Mouse (Mus musculus): ENCODE measurements around the gene Gcm1. TPM values are rescaled to one million over a fixed set of nuclear protein-coding genes. Genes with fewer than 3 reads are reported as not detected.

Gene Gcm1
- polyA plus RNA-seq, 1 experiment: 1.7 TPM

- Histone ChIP-seq H3K9me3 (replicated peaks; ENCODE audit: control insufficient read depth, insufficient read depth, low read length, poor library complexity, severe bottlenecking) (no peaks in the 10 kb centered on the region), H3K36me3 (ENCODE audit: control insufficient read depth, insufficient read depth, low read length, poor library complexity, severe bottlenecking) (no peaks in the 10 kb centered on the region), H3K27me3 (ENCODE audit: control insufficient read depth, insufficient read depth, low read length, poor library complexity, severe bottlenecking) (no peaks in the 10 kb centered on the region), H3K4me1 (ENCODE audit: control insufficient read depth, insufficient read depth, low read length) (no peaks in the 10 kb centered on the region), H3K27ac (ENCODE audit: insufficient read depth, low read length) (no peak overlapping the region), H3K9ac (ENCODE audit: low read depth, poor library complexity, severe bottlenecking) (no peak overlapping the region), H3K4me3 (ENCODE audit: low read depth, low read length) (no peak overlapping the region)
- no peak for TF ChIP-seq CTCF (IDR thresholded peaks at IDR 0.05; ENCODE audit: low read depth, low read length)
- TF ChIP-seq POLR2A (IDR thresholded peaks at IDR 0.05; ENCODE audit: insufficient read depth, low read length): no peak
- no peak for TF ChIP-seq EP300 (IDR thresholded peaks at IDR 0.05; ENCODE audit: insufficient read depth, low read depth, low read length)
Observed at GRCm38 (mm10) chr9:78035296-78035695, 16.4 kb upstream of the Gcm1 start.

- H3K36me3 ChIP-seq (ENCODE audit: control insufficient read depth, insufficient read depth, low read length, poor library complexity, severe bottlenecking): no peaks in the 10 kb centered on the region
- no peak overlapping the region for H3K4me3 ChIP-seq (ENCODE audit: low read depth, low read length)
- no peaks in the 10 kb centered on the region for H3K27me3 ChIP-seq (ENCODE audit: control insufficient read depth, insufficient read depth, low read length, poor library complexity, severe bottlenecking)
- no peak overlapping the region for H3K27ac ChIP-seq (ENCODE audit: insufficient read depth, low read length)
- H3K4me1 ChIP-seq (ENCODE audit: control insufficient read depth, insufficient read depth, low read length): no peaks in the 10 kb centered on the region
- no peak for TF ChIP-seq CTCF (IDR thresholded peaks at IDR 0.05; ENCODE audit: low read depth, low read length)
- TF ChIP-seq EP300 (IDR thresholded peaks at IDR 0.05; ENCODE audit: insufficient read depth, low read depth, low read length): no peak
- no peak for TF ChIP-seq POLR2A (IDR thresholded peaks at IDR 0.05; ENCODE audit: insufficient read depth, low read length)
- no peak overlapping the region for H3K9ac ChIP-seq (ENCODE audit: low read depth, poor library complexity, severe bottlenecking)
- H3K9me3 ChIP-seq (replicated peaks; ENCODE audit: control insufficient read depth, insufficient read depth, low read length, poor library complexity, severe bottlenecking): no peaks in the 10 kb centered on the region
Observed at GRCm38 (mm10) chr9:78035831-78036230, 15.9 kb upstream of the Gcm1 start.

DNA sequence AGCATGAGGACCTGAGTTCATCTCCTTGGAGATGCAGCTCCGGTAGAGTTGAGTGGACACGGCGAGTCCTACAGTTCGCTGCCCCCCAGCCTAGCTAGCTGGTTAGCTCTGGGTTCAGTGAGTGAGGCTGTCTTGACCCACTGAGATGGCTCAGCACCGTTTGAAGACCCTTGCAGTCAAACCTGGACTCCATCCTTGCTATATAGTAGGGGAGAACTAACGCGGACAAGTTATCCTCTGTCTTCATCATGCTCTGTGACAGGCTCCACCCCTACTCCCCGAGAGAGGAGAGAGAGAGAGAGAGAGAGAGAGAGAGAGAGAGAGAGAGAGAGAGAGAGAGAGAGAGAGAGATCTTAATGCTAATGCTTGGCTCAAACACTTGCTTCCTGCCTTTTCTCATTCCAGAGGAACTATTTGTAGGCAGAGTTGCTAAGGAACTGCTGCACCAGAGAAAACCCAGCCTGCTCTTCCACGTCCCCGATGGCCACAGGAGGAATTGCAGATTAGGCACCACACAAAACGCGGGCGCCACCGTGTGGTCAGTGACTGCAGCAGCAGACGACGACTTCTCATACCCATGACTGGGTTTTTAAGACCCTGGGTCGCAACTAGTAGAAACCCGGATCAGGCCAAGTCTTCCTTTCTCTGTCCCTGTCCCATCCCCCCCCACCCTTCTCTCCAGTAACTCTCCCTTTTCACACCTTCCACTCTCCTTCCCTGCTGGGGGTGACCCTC, 12.8 kb upstream of the Gcm1 start:
- TF ChIP-seq CTCF (IDR thresholded peaks at IDR 0.05; ENCODE audit: low read depth, low read length) (peak; percentile 100), POLR2A (IDR thresholded peaks at IDR 0.05; ENCODE audit: insufficient read depth, low read length) (no peak), EP300 (IDR thresholded peaks at IDR 0.05; ENCODE audit: insufficient read depth, low read depth, low read length) (0 out of 2 replicates have a peak, but pooled peaks have one; percentile 52)
- H3K4me1 ChIP-seq (ENCODE audit: control insufficient read depth, insufficient read depth, low read length): no peaks in the 10 kb centered on the region
- H3K27ac ChIP-seq (ENCODE audit: insufficient read depth, low read length): no peak overlapping the region
- no peaks in the 10 kb centered on the region for H3K36me3 ChIP-seq (ENCODE audit: control insufficient read depth, insufficient read depth, low read length, poor library complexity, severe bottlenecking)
- H3K9me3 ChIP-seq (replicated peaks; ENCODE audit: control insufficient read depth, insufficient read depth, low read length, poor library complexity, severe bottlenecking): no peaks in the 10 kb centered on the region
- no peak overlapping the region for H3K9ac ChIP-seq (ENCODE audit: low read depth, poor library complexity, severe bottlenecking)
- no peak overlapping the region for H3K4me3 ChIP-seq (ENCODE audit: low read depth, low read length)
- H3K27me3 ChIP-seq (ENCODE audit: control insufficient read depth, insufficient read depth, low read length, poor library complexity, severe bottlenecking): no peaks in the 10 kb centered on the region

GRCm38 (mm10) chr9:78045171-78045570, 6.6 kb upstream of the Gcm1 start:
- no peaks in the 10 kb centered on the region for H3K36me3 ChIP-seq (ENCODE audit: control insufficient read depth, insufficient read depth, low read length, poor library complexity, severe bottlenecking)
- no peak overlapping the region for H3K27ac ChIP-seq (ENCODE audit: insufficient read depth, low read length)
- no peak overlapping the region for H3K9ac ChIP-seq (ENCODE audit: low read depth, poor library complexity, severe bottlenecking)
- TF ChIP-seq CTCF (IDR thresholded peaks at IDR 0.05; ENCODE audit: low read depth, low read length): no peak
- TF ChIP-seq EP300 (IDR thresholded peaks at IDR 0.05; ENCODE audit: insufficient read depth, low read depth, low read length): no peak
- no peak for TF ChIP-seq POLR2A (IDR thresholded peaks at IDR 0.05; ENCODE audit: insufficient read depth, low read length)
- no peaks in the 10 kb centered on the region for H3K9me3 ChIP-seq (replicated peaks; ENCODE audit: control insufficient read depth, insufficient read depth, low read length, poor library complexity, severe bottlenecking)
- H3K4me3 ChIP-seq (ENCODE audit: low read depth, low read length): no peak overlapping the region
- H3K27me3 ChIP-seq (ENCODE audit: control insufficient read depth, insufficient read depth, low read length, poor library complexity, severe bottlenecking): no peaks in the 10 kb centered on the region
- peaks cover 6% of the 10 kb centered on the region for H3K4me1 ChIP-seq (ENCODE audit: control insufficient read depth, insufficient read depth, low read length)

DNA sequence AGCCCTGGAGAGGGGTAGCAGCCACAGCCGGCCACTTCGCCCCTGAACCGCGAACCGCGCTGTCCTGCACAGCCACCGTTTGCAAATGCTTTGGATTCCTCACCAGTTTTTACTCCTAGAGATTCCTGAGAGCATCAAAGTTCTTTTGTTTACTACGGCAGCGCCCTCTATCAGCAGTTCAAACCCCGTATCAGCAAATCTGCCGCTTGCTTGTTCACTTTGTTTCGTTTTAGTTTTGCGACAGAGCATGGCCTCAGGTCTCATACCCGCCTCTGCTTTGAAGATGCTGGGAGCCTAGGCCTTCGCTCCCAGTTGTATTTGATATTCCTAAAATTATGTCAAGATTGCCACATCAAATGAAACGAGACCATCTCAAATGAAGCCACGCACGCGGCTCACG, 5.0 kb upstream of the Gcm1 start:
- Histone ChIP-seq H3K27me3 (ENCODE audit: control insufficient read depth, insufficient read depth, low read length, poor library complexity, severe bottlenecking) (no peaks in the 10 kb centered on the region), H3K36me3 (ENCODE audit: control insufficient read depth, insufficient read depth, low read length, poor library complexity, severe bottlenecking) (no peaks in the 10 kb centered on the region), H3K9ac (ENCODE audit: low read depth, poor library complexity, severe bottlenecking) (peak overlapping the region; percentile 13), H3K27ac (ENCODE audit: insufficient read depth, low read length) (peak overlapping the region; percentile 54; the same call in 1 of the 2 replicates), H3K4me3 (ENCODE audit: low read depth, low read length) (peak overlapping the region; percentile 24), H3K9me3 (replicated peaks; ENCODE audit: control insufficient read depth, insufficient read depth, low read length, poor library complexity, severe bottlenecking) (no peaks in the 10 kb centered on the region), H3K4me1 (ENCODE audit: control insufficient read depth, insufficient read depth, low read length) (peaks cover 10% of the 10 kb centered on the region)
- TF ChIP-seq EP300 (IDR thresholded peaks at IDR 0.05; ENCODE audit: insufficient read depth, low read depth, low read length): 0 out of 2 replicates have a peak, but pooled peaks have one; percentile 3
- no peak for TF ChIP-seq CTCF (IDR thresholded peaks at IDR 0.05; ENCODE audit: low read depth, low read length)
- TF ChIP-seq POLR2A (IDR thresholded peaks at IDR 0.05; ENCODE audit: insufficient read depth, low read length): no peak

DNA sequence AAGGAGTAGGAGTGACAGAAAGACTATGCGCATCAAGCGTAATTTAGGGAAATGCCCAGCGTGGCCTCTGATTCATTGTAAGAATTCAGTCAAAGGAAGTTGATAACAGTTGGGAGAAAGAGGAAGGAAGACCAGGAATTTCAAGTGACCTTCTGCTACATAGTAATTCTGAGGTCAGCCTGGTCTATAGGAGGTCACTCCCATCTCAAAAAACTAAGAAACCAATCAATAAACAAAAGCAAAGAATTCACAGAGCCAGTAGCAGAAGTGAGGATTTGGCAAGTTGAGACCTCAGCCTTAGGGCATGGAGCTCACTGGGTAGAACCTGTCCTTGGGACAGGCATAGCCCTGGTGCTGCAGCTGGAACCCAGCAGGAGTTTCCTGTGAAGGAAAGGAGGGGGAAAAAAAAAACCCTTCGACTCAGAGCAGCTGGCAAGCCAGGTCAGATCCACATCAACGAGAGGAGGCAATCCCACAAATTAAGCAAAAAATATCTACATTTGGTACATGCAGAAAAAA, 1.2 kb upstream of the Gcm1 start:
- H3K36me3 ChIP-seq (ENCODE audit: control insufficient read depth, insufficient read depth, low read length, poor library complexity, severe bottlenecking): no peaks in the 10 kb centered on the region

More for the DNA sequence above, 1.2 kb upstream of the Gcm1 start:
- peaks cover 13% of the 10 kb centered on the region for H3K4me1 ChIP-seq (ENCODE audit: control insufficient read depth, insufficient read depth, low read length)
- no peak overlapping the region for H3K9ac ChIP-seq (ENCODE audit: low read depth, poor library complexity, severe bottlenecking)
- TF ChIP-seq POLR2A (IDR thresholded peaks at IDR 0.05; ENCODE audit: insufficient read depth, low read length) (no peak), EP300 (IDR thresholded peaks at IDR 0.05; ENCODE audit: insufficient read depth, low read depth, low read length) (peak; percentile 63; the same call in 1 of the 2 replicates)
- H3K27ac ChIP-seq (ENCODE audit: insufficient read depth, low read length): peak overlapping the region; percentile 59; the same call in 1 of the 2 replicates
- no peaks in the 10 kb centered on the region for H3K27me3 ChIP-seq (ENCODE audit: control insufficient read depth, insufficient read depth, low read length, poor library complexity, severe bottlenecking)
- H3K4me3 ChIP-seq (ENCODE audit: low read depth, low read length): no peak overlapping the region
- no peaks in the 10 kb centered on the region for H3K9me3 ChIP-seq (replicated peaks; ENCODE audit: control insufficient read depth, insufficient read depth, low read length, poor library complexity, severe bottlenecking)

Data from ES-Bruce4 (cell line).